9 mouse cellular contexts compared by ENCODE assay signal in genomic region chr3:131364194-131364593, GRCm38 (mm10).
A peak's percentile ranks its signal among the peaks of the same experiment; 100 is the strongest.
DNase-seq lines count a peak whose midpoint lies in the region; ATAC-seq and TF ChIP-seq lines count a peak whose summit lies in the region.
"Had no signal": no experiment of that assay in that cellular context is flagged by ENCODE, and none has a peak within 500 bp of the region (broad histone marks: within the 10 kb centered on the region; RNA-seq: fewer than 3 reads in every experiment).

No protein-coding gene starts in this region.

- no peak overlapping the region for H3K9ac ChIP-seq in heart, embryonic 12.5 days
- no peak overlapping the region for H3K9ac ChIP-seq in heart, adult 2 months (ENCODE audit: low read depth, low read length)
- H3K9ac ChIP-seq in liver, adult 2 months (ENCODE audit: low read depth, low read length) = 0 out of 2 replicates have a peak overlapping the region, but pooled peaks have one; percentile 17
- H3K9ac ChIP-seq in intestine, embryonic 16.5 days (ENCODE audit: low read depth, low read length) = no peak overlapping the region

- no peak overlapping the region for H3K4me3 ChIP-seq in heart, embryonic 12.5 days
- H3K4me3 ChIP-seq in heart, adult 2 months = no peak overlapping the region
- H3K4me3 ChIP-seq in liver, adult 2 months (ENCODE audit: insufficient read depth, low read depth, low read length) = no peak overlapping the region
- peak overlapping the region; percentile 24 for H3K4me3 ChIP-seq in intestine, embryonic 16.5 days (ENCODE audit: low read length)
- H3K4me3 ChIP-seq in myocyte = peak overlapping the region; percentile 32

- WGBS in heart, embryonic 12.5 days = 22% methylated on average over 8 of the region's 8 CpGs
- 24% methylated on average over 8 of the region's 8 CpGs for WGBS in heart, adult 2 months
- WGBS in liver, adult 2 months = 21% methylated on average over 8 of the region's 8 CpGs
- 41% methylated on average over 8 of the region's 8 CpGs for WGBS in intestine, embryonic 16.5 days

- H3K36me3 ChIP-seq in heart, embryonic 12.5 days = no peaks in the 10 kb centered on the region
- no peaks in the 10 kb centered on the region for H3K36me3 ChIP-seq in heart, adult 2 months (ENCODE audit: control insufficient read depth, insufficient read depth, low read length)
- H3K36me3 ChIP-seq in liver, adult 2 months (ENCODE audit: control insufficient read depth, insufficient read depth, low read length) = no peaks in the 10 kb centered on the region
- H3K36me3 ChIP-seq in intestine, embryonic 16.5 days (ENCODE audit: control insufficient read depth, insufficient read depth, low read length) = no peaks in the 10 kb centered on the region
- no peaks in the 10 kb centered on the region for H3K36me3 ChIP-seq in myocyte (ENCODE audit: control insufficient read depth, insufficient read depth)

- intact Hi-C loops in heart, adult 2 months (cut with DNase I) = no loop called here

- no peaks in the 10 kb centered on the region for H3K9me3 ChIP-seq in heart, embryonic 12.5 days (replicated peaks)
- H3K9me3 ChIP-seq in intestine, embryonic 16.5 days (ENCODE audit: control insufficient read depth, low read length) = no peaks in the 10 kb centered on the region

- TF ChIP-seq CTCF in heart, adult 2 months (IDR thresholded peaks at IDR 0.05) = no peak
- no peak for TF ChIP-seq CTCF in liver, adult 2 months (IDR thresholded peaks at IDR 0.05; ENCODE audit: low read depth, low read length)

- H3K79me2 ChIP-seq in heart, adult 2 months (replicated peaks; ENCODE audit: control insufficient read depth, insufficient read depth, low read length) = no peaks in the 10 kb centered on the region
- H3K79me2 ChIP-seq in liver, adult 2 months (ENCODE audit: control insufficient read depth, insufficient read depth, low read length) = peaks cover 31% of the 10 kb centered on the region
- H3K79me2 ChIP-seq in myocyte (ENCODE audit: control insufficient read depth, insufficient read depth) = no peaks in the 10 kb centered on the region

- H3K27ac ChIP-seq in heart, embryonic 12.5 days (ENCODE audit: poor library complexity, severe bottlenecking) = no peak overlapping the region
- no peak overlapping the region for H3K27ac ChIP-seq in heart, adult 2 months
- H3K27ac ChIP-seq in liver, adult 2 months (replicated peaks; ENCODE audit: insufficient read depth, low read depth, low read length) = peak overlapping the region; percentile 72
- H3K27ac ChIP-seq in intestine, embryonic 16.5 days (ENCODE audit: low read length) = peak overlapping the region; percentile 58

- H3K27me3 ChIP-seq in heart, embryonic 12.5 days (replicated peaks) = no peaks in the 10 kb centered on the region
- H3K27me3 ChIP-seq in heart, adult 2 months (ENCODE audit: control insufficient read depth, insufficient read depth, low read length) = no peaks in the 10 kb centered on the region
- H3K27me3 ChIP-seq in liver, adult 2 months (ENCODE audit: control insufficient read depth, insufficient read depth, low read length) = no peaks in the 10 kb centered on the region
- no peaks in the 10 kb centered on the region for H3K27me3 ChIP-seq in intestine, embryonic 16.5 days (replicated peaks; ENCODE audit: control insufficient read depth, insufficient read depth, low read length)
- no peaks in the 10 kb centered on the region for H3K27me3 ChIP-seq in myocyte (ENCODE audit: control insufficient read depth, insufficient read depth, insufficient read length)

- peak; percentile 11; the same call in 1 of the 2 replicates for ATAC-seq in heart, embryonic 12.5 days (ENCODE audit: insufficient number of reproducible peaks, low FRiP score)
- peak; percentile 83 for ATAC-seq in intestine, embryonic 16.5 days

- TF ChIP-seq EP300 in heart, adult 2 months (IDR thresholded peaks at IDR 0.05; ENCODE audit: insufficient read depth, low read depth, low read length) = no peak

- H3ac ChIP-seq in myocyte (ENCODE audit: control insufficient read depth, insufficient read length) = no peak overlapping the region

- no peak for DNase-seq in heart, adult 2 months
- DNase-seq in liver, adult 2 months (ENCODE audit: extremely low read depth, low read depth, low spot score) = peak; percentile 51
- DNase-seq in liver = no peak
- no peak for DNase-seq in layer of hippocampus, postnatal 25 days (ENCODE audit: extremely low spot score in 1 of 2, low spot score in 1 of 2)
- DNase-seq in retina, embryonic 14.5 days (ENCODE audit: low spot score) = no peak
- DNase-seq: cerebellum, adult 9-11 months had no signal

- no peak for TF ChIP-seq POLR2A in heart, adult 2 months (IDR thresholded peaks at IDR 0.05; ENCODE audit: insufficient read depth, low read depth, low read length)
- TF ChIP-seq POLR2A in liver, adult 2 months (IDR thresholded peaks at IDR 0.05; ENCODE audit: extremely low read depth, insufficient read depth, low read length) = no peak
- no peak for TF ChIP-seq POLR2A in myocyte (IDR thresholded peaks at IDR 0.05; ENCODE audit: insufficient read length, low read depth)

- H3K4me2 ChIP-seq in heart, embryonic 12.5 days = peak overlapping the region; percentile 52
- peak overlapping the region; percentile 37 for H3K4me2 ChIP-seq in intestine, embryonic 16.5 days (ENCODE audit: low read depth, low read length)
- peak overlapping the region; percentile 89 for H3K4me2 ChIP-seq in myocyte (ENCODE audit: low read depth)

- peaks cover 13% of the 10 kb centered on the region for H3K4me1 ChIP-seq in heart, embryonic 12.5 days (replicated peaks)
- no peaks in the 10 kb centered on the region for H3K4me1 ChIP-seq in heart, adult 2 months (ENCODE audit: control insufficient read depth, insufficient read depth, low read length)
- H3K4me1 ChIP-seq in liver, adult 2 months (ENCODE audit: control insufficient read depth, insufficient read depth, low read length) = peaks cover 9% of the 10 kb centered on the region
- peaks cover 18% of the 10 kb centered on the region for H3K4me1 ChIP-seq in intestine, embryonic 16.5 days (ENCODE audit: control insufficient read depth, insufficient read depth, low read length)

TF ChIP-seq in myocyte, 11 proteins besides CTCF, POLR2A, EP300 and RAD21:
- no peak for TF ChIP-seq MYOD1 (IDR thresholded peaks at IDR 0.05; ENCODE audit: control insufficient read depth in 1 of 3, insufficient read length in 2 of 3, low read depth in 2 of 3)
- TF ChIP-seq MAX (IDR thresholded peaks at IDR 0.05; ENCODE audit: low read depth) = no peak
- TF ChIP-seq TCF3 (IDR thresholded peaks at IDR 0.05; ENCODE audit: insufficient read length, low read depth) = no peak
- TF ChIP-seq TCF12 (IDR thresholded peaks at IDR 0.05; ENCODE audit: insufficient read depth, poor library complexity, severe bottlenecking) = no peak
- no peak for TF ChIP-seq E2F4 (IDR thresholded peaks at IDR 0.05; ENCODE audit: insufficient read depth)
- TF ChIP-seq MYOG (IDR thresholded peaks at IDR 0.05; ENCODE audit: control insufficient read depth in 1 of 3, insufficient read depth in 1 of 3, insufficient read length in 2 of 3, low read depth in 2 of 3) = no peak
- TF ChIP-seq POLR2AphosphoS2 (IDR thresholded peaks at IDR 0.05; ENCODE audit: insufficient read length, low read depth) = no peak
- TF ChIP-seq REST (IDR thresholded peaks at IDR 0.05; ENCODE audit: insufficient read depth, insufficient read length) = no peak
- no peak for TF ChIP-seq CEBPB (IDR thresholded peaks at IDR 0.05; ENCODE audit: insufficient read depth, poor library complexity, severe bottlenecking)
- TF ChIP-seq USF1 (IDR thresholded peaks at IDR 0.05; ENCODE audit: low read depth) = no peak
- TF ChIP-seq SRF (IDR thresholded peaks at IDR 0.05; ENCODE audit: control insufficient read depth, insufficient read length, low read depth) = no peak

Comparison
In these comparisons a context has a peak if more than half of its experiments do, and no peak if none do; other contexts are left out.
1. H3K27ac ChIP-seq: peak in liver, adult 2 months (single experiment) and intestine, embryonic 16.5 days (single experiment); none in heart, embryonic 12.5 days (single experiment) and heart, adult 2 months (single experiment).
2. H3K4me2 ChIP-seq: peak in every context shown above with its lines; median percentile 89 in myocyte; 52 in heart, embryonic 12.5 days; 37 in intestine, embryonic 16.5 days.
3. H3K4me3 ChIP-seq: peak in intestine, embryonic 16.5 days (single experiment) and myocyte (single experiment); none in heart, embryonic 12.5 days (single experiment), heart, adult 2 months (single experiment) and liver, adult 2 months (single experiment).